Mouse (Mus musculus): ENCODE results near the gene Hpse2. TPM values are rescaled to one million over a fixed set of nuclear protein-coding genes. Genes with fewer than 3 reads are reported as not detected.
"Not testable (repeated sequence)": the region's sequence is repeated elsewhere in the genome, so short reads cannot be mapped to it uniquely, and the experiment has no call there.

Gene Hpse2
- polyA plus RNA-seq, 1 experiment = not detected

- WGBS = under 1% methylated on average over 48 of the region's 48 CpGs
- H3K4me3 ChIP-seq (ENCODE audit: insufficient read depth, low read depth, low read length) = peak overlapping the region; percentile 22
- peaks cover 21% of the 10 kb centered on the region for H3K4me1 ChIP-seq (ENCODE audit: control insufficient read depth, insufficient read depth, low read length)
- H3K27ac ChIP-seq (ENCODE audit: insufficient read depth, low read depth, low read length) = no peak overlapping the region
- TF ChIP-seq CTCF (IDR thresholded peaks at IDR 0.05; ENCODE audit: insufficient read depth, low read depth, low read length) = no peak
Observed at GRCm38 (mm10) chr19:43386041-43386952, 1.9 kb downstream of the Hpse2 start.

DNA sequence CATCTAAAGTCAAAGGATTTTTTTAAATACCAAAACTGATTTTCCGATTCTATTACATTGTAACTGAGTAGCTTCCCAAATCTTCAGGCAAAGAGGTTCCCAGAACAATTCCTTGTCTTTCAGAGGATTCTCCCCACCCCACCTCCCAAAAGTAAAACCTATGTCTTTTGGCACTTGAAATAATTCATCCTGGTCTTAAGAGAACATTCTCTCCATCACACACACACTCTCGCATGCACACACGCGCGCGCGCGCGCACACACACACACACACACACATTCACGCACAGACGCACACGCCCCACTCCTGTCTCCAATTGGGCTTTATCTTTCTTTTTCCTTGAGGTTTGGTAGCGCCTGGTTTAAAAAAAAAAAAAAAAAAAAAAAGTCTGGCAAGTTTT is 2.7 kb downstream of the Hpse2 start:
- H3K4me3 ChIP-seq (ENCODE audit: insufficient read depth, low read depth, low read length) = no peak overlapping the region
- TF ChIP-seq POLR2A (IDR thresholded peaks at IDR 0.05; ENCODE audit: insufficient read depth, low read depth, low read length) (no peak), CTCF (IDR thresholded peaks at IDR 0.05; ENCODE audit: insufficient read depth, low read depth, low read length) (no peak)
- WGBS = 3% methylated on average over 13 of the region's 13 CpGs
- no peak overlapping the region for H3K27ac ChIP-seq (ENCODE audit: insufficient read depth, low read depth, low read length)
- H3K4me1 ChIP-seq (ENCODE audit: control insufficient read depth, insufficient read depth, low read length) = peaks cover 21% of the 10 kb centered on the region

DNA sequence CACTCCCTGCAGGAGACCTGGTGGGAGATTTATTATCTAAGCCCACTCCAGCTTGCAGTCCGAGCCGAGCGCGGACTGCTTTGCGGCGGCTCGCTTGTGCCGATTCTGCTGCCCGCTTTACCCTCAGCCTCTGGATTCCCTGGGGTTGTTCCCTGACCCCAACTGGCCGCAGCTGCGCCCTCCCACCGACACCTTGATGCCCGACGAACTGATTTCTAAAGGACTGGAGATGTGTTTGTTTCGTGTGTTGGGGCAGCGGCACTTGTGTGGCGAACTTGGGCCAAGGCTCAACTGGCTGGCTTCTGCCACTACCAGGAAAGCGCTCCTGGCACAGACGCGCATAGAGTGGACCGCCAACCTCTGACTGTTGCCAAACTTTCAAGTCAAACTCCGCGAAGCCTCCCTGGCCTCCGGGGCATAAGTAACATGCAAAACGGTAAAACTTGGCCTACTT is 3.1 kb downstream of the Hpse2 start:
- TF ChIP-seq CTCF (IDR thresholded peaks at IDR 0.05; ENCODE audit: insufficient read depth, low read depth, low read length) = no peak
- TF ChIP-seq POLR2A (IDR thresholded peaks at IDR 0.05; ENCODE audit: insufficient read depth, low read depth, low read length) = no peak
- Histone ChIP-seq H3K27ac (ENCODE audit: insufficient read depth, low read depth, low read length) (no peak overlapping the region), H3K4me3 (ENCODE audit: insufficient read depth, low read depth, low read length) (no peak overlapping the region), H3K4me1 (ENCODE audit: control insufficient read depth, insufficient read depth, low read length) (peaks cover 21% of the 10 kb centered on the region)
- 2% methylated on average over 25 of the region's 25 CpGs for WGBS

GRCm38 (mm10) chr19:43384346-43384977 is 3.7 kb downstream of the Hpse2 start:
- TF ChIP-seq CTCF (IDR thresholded peaks at IDR 0.05; ENCODE audit: insufficient read depth, low read depth, low read length) = no peak
- no peak for TF ChIP-seq POLR2A (IDR thresholded peaks at IDR 0.05; ENCODE audit: insufficient read depth, low read depth, low read length)
- 12% methylated on average over 19 of the region's 19 CpGs for WGBS
- no peak overlapping the region for H3K4me3 ChIP-seq (ENCODE audit: insufficient read depth, low read depth, low read length)
- H3K27ac ChIP-seq (ENCODE audit: insufficient read depth, low read depth, low read length) = no peak overlapping the region
- peaks cover 21% of the 10 kb centered on the region for H3K4me1 ChIP-seq (ENCODE audit: control insufficient read depth, insufficient read depth, low read length)

GRCm38 (mm10) chr19:43358830-43359229 is 29.3 kb downstream of the Hpse2 start:
- Histone ChIP-seq H3K4me1 (ENCODE audit: control insufficient read depth, insufficient read depth, low read length) (no peaks in the 10 kb centered on the region), H3K4me3 (ENCODE audit: insufficient read depth, low read depth, low read length) (no peak overlapping the region), H3K27ac (ENCODE audit: insufficient read depth, low read depth, low read length) (no peak overlapping the region)
- TF ChIP-seq CTCF (IDR thresholded peaks at IDR 0.05; ENCODE audit: insufficient read depth, low read depth, low read length) (no peak), POLR2A (IDR thresholded peaks at IDR 0.05; ENCODE audit: insufficient read depth, low read depth, low read length) (no peak)
- 86% methylated on average over 3 of the region's 3 CpGs for WGBS

DNA sequence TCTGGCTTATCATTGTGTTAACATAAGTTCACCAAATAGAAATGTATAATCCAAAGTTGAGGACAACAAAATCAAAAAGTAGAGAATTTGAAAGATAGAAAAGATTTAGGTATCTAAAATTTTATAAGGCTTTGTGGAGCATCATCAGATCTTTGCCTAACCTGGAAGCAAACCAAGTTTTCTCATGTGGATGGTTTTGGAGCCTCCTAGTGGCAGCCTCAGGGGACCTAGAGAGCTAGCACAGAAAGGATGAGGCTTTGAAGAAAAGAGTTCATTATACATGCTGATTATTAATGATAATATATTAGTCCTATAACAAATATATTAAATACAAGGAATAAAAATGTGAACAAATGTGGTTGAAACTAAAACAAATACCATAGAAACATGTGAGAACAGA is 77.0 kb downstream of the Hpse2 start:
- no peak for TF ChIP-seq CTCF (IDR thresholded peaks at IDR 0.05; ENCODE audit: insufficient read depth, low read depth, low read length)
- Histone ChIP-seq H3K4me1 (ENCODE audit: control insufficient read depth, insufficient read depth, low read length) (no peaks in the 10 kb centered on the region), H3K4me3 (ENCODE audit: insufficient read depth, low read depth, low read length) (no peak overlapping the region), H3K27ac (ENCODE audit: insufficient read depth, low read depth, low read length) (no peak overlapping the region)

GRCm38 (mm10) chr19:43306756-43307155 is 81.4 kb downstream of the Hpse2 start:
- Histone ChIP-seq H3K27ac (ENCODE audit: insufficient read depth, low read depth, low read length) (no peak overlapping the region), H3K4me3 (ENCODE audit: insufficient read depth, low read depth, low read length) (no peak overlapping the region), H3K4me1 (ENCODE audit: control insufficient read depth, insufficient read depth, low read length) (no peaks in the 10 kb centered on the region)
- no peak for TF ChIP-seq CTCF (IDR thresholded peaks at IDR 0.05; ENCODE audit: insufficient read depth, low read depth, low read length)
- TF ChIP-seq POLR2A (IDR thresholded peaks at IDR 0.05; ENCODE audit: insufficient read depth, low read depth, low read length) = no peak

GRCm38 (mm10) chr19:43281336-43281735 is 106.8 kb downstream of the Hpse2 start:
- WGBS = 93% methylated on average over 1 of the region's 1 CpGs
- H3K4me3 ChIP-seq (ENCODE audit: insufficient read depth, low read depth, low read length); H3K27ac ChIP-seq (ENCODE audit: insufficient read depth, low read depth, low read length); H3K4me1 ChIP-seq (ENCODE audit: control insufficient read depth, insufficient read depth, low read length): not testable (repeated sequence)

GRCm38 (mm10) chr19:43243993-43244392 is 144.2 kb downstream of the Hpse2 start:
- TF ChIP-seq POLR2A (IDR thresholded peaks at IDR 0.05; ENCODE audit: insufficient read depth, low read depth, low read length) (no peak), CTCF (IDR thresholded peaks at IDR 0.05; ENCODE audit: insufficient read depth, low read depth, low read length) (no peak)
- H3K4me3 ChIP-seq (ENCODE audit: insufficient read depth, low read depth, low read length) = no peak overlapping the region
- no peak overlapping the region for H3K27ac ChIP-seq (ENCODE audit: insufficient read depth, low read depth, low read length)
- H3K4me1 ChIP-seq (ENCODE audit: control insufficient read depth, insufficient read depth, low read length) = no peaks in the 10 kb centered on the region
- 88% methylated on average over 4 of the region's 4 CpGs for WGBS

Measured in olfactory bulb, adult 2 months (tissue).